Mouse (Mus musculus) thymus, postnatal 0 days (tissue): ENCODE measurements around the gene Spi1. TPM values are rescaled to one million over a fixed set of nuclear protein-coding genes. Genes with fewer than 3 reads are reported as not detected.

Experiments used
- polyA plus RNA-seq: library from polyadenylated mRNA; unstranded; fragments of >200 nt; fragmentation: Nextera tagmentation; extraction: Ambion mirVana; gene quantifications from 2 replicates; pipeline ENCODE4 v1.2.1, GENCODE M21; 2015

Spi1 gene
- polyA plus RNA-seq, 1 experiment from 2014 or later, result 13.8 TPM

Other genes starting within 250 kb of the Spi1 start
- gene Mtch2, start 235.2 kb upstream of the Spi1 start, polyA plus RNA-seq, result 140 and 150 TPM in 2 replicates
- 4.4 and 4.5 TPM in 2 replicates for gene C1qtnf4, start 196.5 kb upstream of the Spi1 start, polyA plus RNA-seq
- gene Kbtbd4, start 177.7 kb upstream of the Spi1 start, polyA plus RNA-seq, result 30.8 and 31.8 TPM in 2 replicates
- gene Ndufs3, start 177.6 kb upstream of the Spi1 start, polyA plus RNA-seq, result 224 and 230 TPM in 2 replicates
- gene Celf1, start 142.0 kb upstream of the Spi1 start, polyA plus RNA-seq, result 54.9 and 65.4 TPM in 2 replicates
- gene Rapsn, start 46.8 kb upstream of the Spi1 start, polyA plus RNA-seq, result 8.3 TPM in 2 replicates
- gene Psmc3, start 28.4 kb upstream of the Spi1 start, polyA plus RNA-seq, result 302 and 307 TPM in 2 replicates
- 15.1 and 16.4 TPM in 2 replicates for gene Slc39a13, start 12.0 kb upstream of the Spi1 start, polyA plus RNA-seq
- 0.18 and 0.36 TPM in 2 replicates for gene Mybpc3, start 35.8 kb downstream of the Spi1 start, polyA plus RNA-seq
- 15.9 and 27.0 TPM in 2 replicates for gene Madd, start 101.4 kb downstream of the Spi1 start, polyA plus RNA-seq
- gene Nr1h3, start 120.4 kb downstream of the Spi1 start, polyA plus RNA-seq, result 7.2 and 9.6 TPM in 2 replicates
- 15.5 and 15.6 TPM in 2 replicates for gene Acp2, start 120.5 kb downstream of the Spi1 start, polyA plus RNA-seq
- gene Ddb2, start 154.6 kb downstream of the Spi1 start, polyA plus RNA-seq, result 33.7 and 35.8 TPM in 2 replicates
- gene Pacsin3, start 173.6 kb downstream of the Spi1 start, polyA plus RNA-seq, result 4.3 and 5.9 TPM in 2 replicates
- gene Arfgap2, start 182.6 kb downstream of the Spi1 start, polyA plus RNA-seq, result 95.7 and 99.8 TPM in 2 replicates